Mouse (Mus musculus) bone marrow, adult 2 months (tissue): ENCODE measurements around the gene Siva1.

ENCODE experiments used
- CTCF ChIP-seq: fragments of 200-500 bp; IDR thresholded peaks from 2 replicates; pipeline ENCODE4 v1.5.1; 2011; ENCODE audit warnings: low read length, control low read depth; ENCODE audit not compliant: control insufficient read depth, insufficient read depth
- POLR2A ChIP-seq: fragments of 200-500 bp; IDR thresholded peaks from 2 replicates; pipeline ENCODE4 v1.6.1; 2011; ENCODE audit warnings: low read depth, mild to moderate bottlenecking, control low read depth, low read length, borderline replicate concordance; ENCODE audit not compliant: control insufficient read depth

- TF ChIP-seq CTCF (no peak), POLR2A (no peak)
These were observed 9.6 kb downstream of the Siva1 start for GRCm38 (mm10) chr12:112654076-112654475.
